Mouse (Mus musculus): ENCODE measurements around the gene Slc2a3. TPM values are rescaled to one million over a fixed set of nuclear protein-coding genes. Genes with fewer than 3 reads are reported as not detected.

The Slc2a3 gene
- polyA plus RNA-seq, 1 experiment: 0.66 TPM

DNA sequence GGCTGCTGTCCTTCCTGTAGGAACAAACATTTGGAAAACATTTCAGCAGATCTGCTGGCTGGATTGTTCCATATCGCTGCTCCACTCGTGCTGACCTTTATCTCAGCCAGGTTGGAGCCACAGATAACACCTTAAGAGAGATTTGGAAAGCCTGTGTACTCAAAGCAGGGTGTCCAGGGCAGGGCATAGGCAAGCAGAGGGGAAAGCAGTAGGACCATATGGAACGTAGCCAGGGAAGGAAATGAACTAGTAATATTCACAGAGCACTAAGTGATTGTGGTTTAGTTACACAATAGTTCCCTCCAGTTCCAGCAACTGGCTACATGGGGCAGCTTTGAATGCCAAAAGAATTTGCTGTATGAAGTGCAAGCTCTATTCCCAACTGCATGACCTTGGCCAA lies 19.3 kb downstream of the Slc2a3 start:
- H3K36me3 ChIP-seq (ENCODE audit: control insufficient read depth, insufficient read depth): no peaks in the 10 kb centered on the region
- H3K27me3 ChIP-seq (ENCODE audit: control insufficient read depth, insufficient read depth, insufficient read length): no peaks in the 10 kb centered on the region
- H3K79me2 ChIP-seq (ENCODE audit: control insufficient read depth, insufficient read depth): no peaks in the 10 kb centered on the region
- TF ChIP-seq CEBPB (IDR thresholded peaks at IDR 0.05; ENCODE audit: low read depth): peak; percentile 82
- TF ChIP-seq MYOG (IDR thresholded peaks at IDR 0.05; ENCODE audit: control insufficient read depth, extremely low read depth, insufficient read length): no peak
- H3ac ChIP-seq (ENCODE audit: control insufficient read depth, insufficient read length, low read depth): no peak overlapping the region
- no peaks in the 10 kb centered on the region for H3K79me3 ChIP-seq (ENCODE audit: low read depth)
- H3K4me3 ChIP-seq (ENCODE audit: insufficient read depth, poor library complexity, severe bottlenecking): no peak overlapping the region

DNA sequence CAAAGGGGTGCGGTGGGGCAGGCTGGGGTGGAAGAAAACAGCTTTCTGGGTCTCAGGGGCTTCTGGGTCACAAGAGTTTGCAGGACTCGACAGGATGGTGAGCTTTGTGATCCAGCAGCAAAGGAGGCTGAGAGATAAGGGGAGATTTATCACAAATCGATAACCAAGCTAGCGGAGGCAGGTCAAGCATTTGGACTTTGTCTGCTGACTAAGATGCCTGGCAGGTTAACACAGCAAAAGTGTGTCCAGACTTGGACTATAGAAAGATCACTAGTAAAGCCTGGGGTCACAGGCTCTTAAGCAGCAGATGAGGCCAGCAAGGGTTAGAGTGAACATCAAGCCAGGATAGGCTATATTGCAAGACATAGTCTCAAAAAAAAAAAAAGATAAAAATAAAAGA lies 20.3 kb downstream of the Slc2a3 start:
- Histone ChIP-seq H3K27me3 (ENCODE audit: control insufficient read depth, insufficient read depth, insufficient read length) (no peaks in the 10 kb centered on the region), H3K36me3 (ENCODE audit: control insufficient read depth, insufficient read depth) (no peaks in the 10 kb centered on the region), H3K4me3 (ENCODE audit: insufficient read depth, poor library complexity, severe bottlenecking) (no peak overlapping the region), H3K79me3 (ENCODE audit: low read depth) (no peaks in the 10 kb centered on the region), H3ac (ENCODE audit: control insufficient read depth, insufficient read length, low read depth) (no peak overlapping the region), H3K79me2 (ENCODE audit: control insufficient read depth, insufficient read depth) (no peaks in the 10 kb centered on the region)
- TF ChIP-seq MYOD1 (IDR thresholded peaks at IDR 0.05; ENCODE audit: control insufficient read depth, insufficient read length, low read depth) (no peak), CTCF (IDR thresholded peaks at IDR 0.05; ENCODE audit: control insufficient read depth, insufficient read depth, insufficient read length) (no peak), MYOG (IDR thresholded peaks at IDR 0.05; ENCODE audit: control insufficient read depth, extremely low read depth, insufficient read length) (no peak), CEBPB (IDR thresholded peaks at IDR 0.05; ENCODE audit: low read depth) (no peak), FOSL1 (IDR thresholded peaks at IDR 0.05; ENCODE audit: insufficient read depth, low read length, poor library complexity, severe bottlenecking) (no peak), MAX (IDR thresholded peaks at IDR 0.05) (no peak), USF1 (IDR thresholded peaks at IDR 0.05; ENCODE audit: low read depth) (no peak)

- no peaks in the 10 kb centered on the region for H3K79me3 ChIP-seq (ENCODE audit: low read depth)
- no peaks in the 10 kb centered on the region for H3K27me3 ChIP-seq (ENCODE audit: control insufficient read depth, insufficient read depth, insufficient read length)
- H3ac ChIP-seq (ENCODE audit: control insufficient read depth, insufficient read length, low read depth): no peak overlapping the region
- H3K79me2 ChIP-seq (ENCODE audit: control insufficient read depth, insufficient read depth): no peaks in the 10 kb centered on the region
- TF ChIP-seq FOSL1 (IDR thresholded peaks at IDR 0.05; ENCODE audit: insufficient read depth, low read length, poor library complexity, severe bottlenecking) (no peak), MYOG (IDR thresholded peaks at IDR 0.05; ENCODE audit: control insufficient read depth, extremely low read depth, insufficient read length) (no peak), CEBPB (IDR thresholded peaks at IDR 0.05; ENCODE audit: low read depth) (no peak), MYOD1 (IDR thresholded peaks at IDR 0.05; ENCODE audit: control insufficient read depth, insufficient read length, low read depth) (no peak), CTCF (IDR thresholded peaks at IDR 0.05; ENCODE audit: control insufficient read depth, insufficient read depth, insufficient read length) (no peak), USF1 (IDR thresholded peaks at IDR 0.05; ENCODE audit: low read depth) (no peak), MAX (IDR thresholded peaks at IDR 0.05) (no peak)
- no peaks in the 10 kb centered on the region for H3K36me3 ChIP-seq (ENCODE audit: control insufficient read depth, insufficient read depth)
- H3K4me3 ChIP-seq (ENCODE audit: insufficient read depth, poor library complexity, severe bottlenecking): no peak overlapping the region
Observed at GRCm38 (mm10) chr6:122779916-122780315, 21.5 kb downstream of the Slc2a3 start.

- TF ChIP-seq FOSL1 (IDR thresholded peaks at IDR 0.05; ENCODE audit: insufficient read depth, low read length, poor library complexity, severe bottlenecking): no peak
- TF ChIP-seq MYOD1 (IDR thresholded peaks at IDR 0.05; ENCODE audit: control insufficient read depth, insufficient read length, low read depth): no peak
- Histone ChIP-seq H3K36me3 (ENCODE audit: control insufficient read depth, insufficient read depth) (no peaks in the 10 kb centered on the region), H3K79me2 (ENCODE audit: control insufficient read depth, insufficient read depth) (no peaks in the 10 kb centered on the region), H3K79me3 (ENCODE audit: low read depth) (no peaks in the 10 kb centered on the region), H3K27me3 (ENCODE audit: control insufficient read depth, insufficient read depth, insufficient read length) (no peaks in the 10 kb centered on the region), H3K4me3 (ENCODE audit: insufficient read depth, poor library complexity, severe bottlenecking) (no peak overlapping the region), H3ac (ENCODE audit: control insufficient read depth, insufficient read length, low read depth) (no peak overlapping the region)
Observed at GRCm38 (mm10) chr6:122776040-122776439, 25.4 kb downstream of the Slc2a3 start.

DNA sequence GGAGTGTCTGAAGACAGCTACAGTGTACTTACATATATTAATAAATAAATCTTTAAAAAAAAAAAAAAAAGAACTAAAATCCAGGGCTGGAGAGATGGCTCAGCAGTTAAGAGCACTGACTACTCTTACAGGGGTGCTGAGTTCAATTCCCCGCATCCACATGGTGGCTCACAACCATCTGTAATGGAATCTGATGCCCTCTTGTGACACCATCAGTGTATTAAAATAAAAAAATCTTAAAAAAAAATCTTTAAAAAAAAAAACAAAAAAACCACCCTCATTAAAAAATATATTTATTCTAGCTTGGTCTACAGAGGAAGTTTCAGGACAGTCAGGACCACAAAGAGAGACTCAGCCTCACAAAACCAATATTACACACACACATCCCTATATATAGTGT lies 27.1 kb downstream of the Slc2a3 start:
- H3ac ChIP-seq (ENCODE audit: control insufficient read depth, insufficient read length, low read depth): no peak overlapping the region
- no peaks in the 10 kb centered on the region for H3K27me3 ChIP-seq (ENCODE audit: control insufficient read depth, insufficient read depth, insufficient read length)
- H3K79me3 ChIP-seq (ENCODE audit: low read depth): no peaks in the 10 kb centered on the region
- no peaks in the 10 kb centered on the region for H3K36me3 ChIP-seq (ENCODE audit: control insufficient read depth, insufficient read depth)
- no peaks in the 10 kb centered on the region for H3K79me2 ChIP-seq (ENCODE audit: control insufficient read depth, insufficient read depth)
- H3K4me3 ChIP-seq (ENCODE audit: insufficient read depth, poor library complexity, severe bottlenecking): no peak overlapping the region
- TF ChIP-seq MYOG (IDR thresholded peaks at IDR 0.05; ENCODE audit: control insufficient read depth, extremely low read depth, insufficient read length) (no peak), FOSL1 (IDR thresholded peaks at IDR 0.05; ENCODE audit: insufficient read depth, low read length, poor library complexity, severe bottlenecking) (no peak), CTCF (IDR thresholded peaks at IDR 0.05; ENCODE audit: control insufficient read depth, insufficient read depth, insufficient read length) (no peak), CEBPB (IDR thresholded peaks at IDR 0.05; ENCODE audit: low read depth) (no peak), MYOD1 (IDR thresholded peaks at IDR 0.05; ENCODE audit: control insufficient read depth, insufficient read length, low read depth) (no peak), MAX (IDR thresholded peaks at IDR 0.05) (no peak), USF1 (IDR thresholded peaks at IDR 0.05; ENCODE audit: low read depth) (no peak)

DNA sequence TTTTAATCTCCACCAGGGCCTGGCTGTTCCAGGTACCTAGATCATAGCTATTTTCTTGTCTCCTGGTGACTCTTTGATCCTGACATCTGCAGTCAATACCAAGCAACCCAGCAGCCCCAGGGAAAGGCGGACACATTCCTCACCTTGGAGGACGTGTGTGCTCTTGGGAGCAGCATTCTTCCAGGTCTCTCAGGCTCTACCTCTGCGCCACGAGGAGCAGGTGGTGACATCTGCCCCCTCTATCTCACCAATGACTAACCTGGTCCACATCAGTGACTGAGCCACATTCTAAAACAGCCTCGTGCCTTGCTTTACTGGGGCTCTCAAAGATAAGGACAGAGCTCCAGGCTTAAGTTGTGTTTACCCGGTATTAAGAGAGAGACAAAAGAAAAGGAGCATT lies 28.7 kb downstream of the Slc2a3 start:
- no peaks in the 10 kb centered on the region for H3K36me3 ChIP-seq (ENCODE audit: control insufficient read depth, insufficient read depth)
- H3K4me3 ChIP-seq (ENCODE audit: insufficient read depth, poor library complexity, severe bottlenecking): no peak overlapping the region
- no peaks in the 10 kb centered on the region for H3K79me3 ChIP-seq (ENCODE audit: low read depth)
- H3ac ChIP-seq (ENCODE audit: control insufficient read depth, insufficient read length, low read depth): no peak overlapping the region
- no peak for TF ChIP-seq FOSL1 (IDR thresholded peaks at IDR 0.05; ENCODE audit: insufficient read depth, low read length, poor library complexity, severe bottlenecking)
- TF ChIP-seq MYOG (IDR thresholded peaks at IDR 0.05; ENCODE audit: control insufficient read depth, extremely low read depth, insufficient read length): no peak
- TF ChIP-seq CTCF (IDR thresholded peaks at IDR 0.05; ENCODE audit: control insufficient read depth, insufficient read depth, insufficient read length): no peak
- no peak for TF ChIP-seq MAX (IDR thresholded peaks at IDR 0.05)
- no peak for TF ChIP-seq USF1 (IDR thresholded peaks at IDR 0.05; ENCODE audit: low read depth)
- no peak for TF ChIP-seq MYOD1 (IDR thresholded peaks at IDR 0.05; ENCODE audit: control insufficient read depth, insufficient read length, low read depth)
- TF ChIP-seq CEBPB (IDR thresholded peaks at IDR 0.05; ENCODE audit: low read depth): no peak
- no peaks in the 10 kb centered on the region for H3K79me2 ChIP-seq (ENCODE audit: control insufficient read depth, insufficient read depth)
- no peaks in the 10 kb centered on the region for H3K27me3 ChIP-seq (ENCODE audit: control insufficient read depth, insufficient read depth, insufficient read length)
